Mouse (Mus musculus): ENCODE measurements around the gene Tmem252. TPM values are rescaled to one million over a fixed set of nuclear protein-coding genes. Genes with fewer than 3 reads are reported as not detected.

The Tmem252 gene
- polyA plus RNA-seq, 1 experiment from 2014 or later = 0.97 TPM

- Histone ChIP-seq H3K36me3 (ENCODE audit: control insufficient read depth, insufficient read depth, low read length) (no peaks in the 10 kb centered on the region), H3K9me3 (replicated peaks; ENCODE audit: control insufficient read depth, low read length) (no peaks in the 10 kb centered on the region), H3K27ac (ENCODE audit: low read depth, low read length) (no peak overlapping the region), H3K9ac (ENCODE audit: low read length) (no peak overlapping the region), H3K27me3 (replicated peaks; ENCODE audit: control insufficient read depth, insufficient read depth, low read length) (no peaks in the 10 kb centered on the region), H3K4me1 (ENCODE audit: control insufficient read depth, insufficient read depth, low read length) (no peaks in the 10 kb centered on the region), H3K4me2 (ENCODE audit: low read length) (no peak overlapping the region), H3K4me3 (ENCODE audit: low read depth, low read length) (no peak overlapping the region)
- no peak for ATAC-seq
- peak; percentile 79 for DNase-seq (ENCODE audit: low spot score)
- 68% methylated on average over 1 of the region's 1 CpGs for WGBS
Observed at GRCm38 (mm10) chr19:24705395-24705794, 31.6 kb downstream of the Tmem252 start.

GRCm38 (mm10) chr19:24707071-24707906 is 33.5 kb downstream of the Tmem252 start:
- no peak overlapping the region for H3K27ac ChIP-seq (ENCODE audit: low read depth, low read length)
- H3K4me1 ChIP-seq (ENCODE audit: control insufficient read depth, insufficient read depth, low read length) = no peaks in the 10 kb centered on the region
- no peak for DNase-seq (ENCODE audit: low spot score)
- no peak overlapping the region for H3K9ac ChIP-seq (ENCODE audit: low read length)
- H3K9me3 ChIP-seq (replicated peaks; ENCODE audit: control insufficient read depth, low read length) = no peaks in the 10 kb centered on the region
- ATAC-seq = no peak
- no peak overlapping the region for H3K4me2 ChIP-seq (ENCODE audit: low read length)
- H3K27me3 ChIP-seq (replicated peaks; ENCODE audit: control insufficient read depth, insufficient read depth, low read length) = no peaks in the 10 kb centered on the region
- no peaks in the 10 kb centered on the region for H3K36me3 ChIP-seq (ENCODE audit: control insufficient read depth, insufficient read depth, low read length)
- WGBS = 81% methylated on average over 7 of the region's 7 CpGs
- no peak overlapping the region for H3K4me3 ChIP-seq (ENCODE audit: low read depth, low read length)

DNA sequence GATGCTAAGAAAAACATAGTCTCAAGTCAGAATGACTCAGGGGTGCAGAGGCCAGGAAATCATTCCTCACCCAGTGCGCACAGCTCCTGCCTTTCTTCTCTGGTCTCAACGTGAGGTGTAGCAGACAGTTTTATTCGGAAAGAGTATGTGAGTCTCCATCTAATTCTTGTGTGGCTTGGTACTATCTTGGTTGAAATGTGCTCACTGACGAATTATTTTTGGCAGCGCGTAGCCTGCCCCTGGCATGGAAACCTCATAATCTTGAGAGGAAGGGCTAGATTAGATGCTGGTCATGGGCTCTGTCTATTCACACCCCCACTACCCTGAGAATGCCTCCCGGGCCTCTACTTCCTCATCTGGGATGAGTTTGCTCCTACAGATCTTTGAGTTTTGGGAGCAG is 34.2 kb downstream of the Tmem252 start:
- no peak overlapping the region for H3K4me2 ChIP-seq (ENCODE audit: low read length)
- H3K9ac ChIP-seq (ENCODE audit: low read length) = no peak overlapping the region
- H3K27me3 ChIP-seq (replicated peaks; ENCODE audit: control insufficient read depth, insufficient read depth, low read length) = no peaks in the 10 kb centered on the region
- DNase-seq (ENCODE audit: low spot score) (no peak), ATAC-seq (no peak)
- H3K4me3 ChIP-seq (ENCODE audit: low read depth, low read length) = no peak overlapping the region
- H3K27ac ChIP-seq (ENCODE audit: low read depth, low read length) = no peak overlapping the region
- no peaks in the 10 kb centered on the region for H3K36me3 ChIP-seq (ENCODE audit: control insufficient read depth, insufficient read depth, low read length)
- no peaks in the 10 kb centered on the region for H3K4me1 ChIP-seq (ENCODE audit: control insufficient read depth, insufficient read depth, low read length)
- WGBS = 91% methylated on average over 7 of the region's 7 CpGs
- H3K9me3 ChIP-seq (replicated peaks; ENCODE audit: control insufficient read depth, low read length) = no peaks in the 10 kb centered on the region

GRCm38 (mm10) chr19:24716303-24717097 is 42.7 kb downstream of the Tmem252 start:
- ATAC-seq (no peak), DNase-seq (ENCODE audit: low spot score) (peak; percentile 32)
- H3K27me3 ChIP-seq (replicated peaks; ENCODE audit: control insufficient read depth, insufficient read depth, low read length) = no peaks in the 10 kb centered on the region
- no peaks in the 10 kb centered on the region for H3K9me3 ChIP-seq (replicated peaks; ENCODE audit: control insufficient read depth, low read length)
- WGBS = 81% methylated on average over 7 of the region's 7 CpGs
- no peaks in the 10 kb centered on the region for H3K4me1 ChIP-seq (ENCODE audit: control insufficient read depth, insufficient read depth, low read length)
- no peak overlapping the region for H3K4me2 ChIP-seq (ENCODE audit: low read length)
- H3K36me3 ChIP-seq (ENCODE audit: control insufficient read depth, insufficient read depth, low read length) = no peaks in the 10 kb centered on the region
- no peak overlapping the region for H3K4me3 ChIP-seq (ENCODE audit: low read depth, low read length)
- no peak overlapping the region for H3K27ac ChIP-seq (ENCODE audit: low read depth, low read length)
- H3K9ac ChIP-seq (ENCODE audit: low read length) = no peak overlapping the region

DNA sequence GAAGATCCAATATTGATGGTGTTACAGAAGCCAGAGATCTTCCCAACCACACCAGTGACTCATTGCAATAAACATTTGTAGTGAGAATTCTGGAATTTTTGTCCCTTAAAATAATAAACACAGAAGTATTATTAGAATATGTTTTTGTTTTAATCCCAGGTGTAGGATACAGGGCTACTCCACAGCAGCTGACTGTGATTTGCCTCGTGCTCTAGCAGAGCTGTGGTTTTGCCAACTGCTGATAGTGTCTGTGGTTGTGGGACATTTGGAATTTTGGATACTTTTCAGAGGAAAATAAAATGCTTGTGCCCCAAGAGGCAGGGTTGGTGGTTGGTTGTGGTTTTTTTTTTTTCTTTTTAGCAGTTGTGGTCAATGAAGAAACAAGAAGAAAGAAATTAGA is 44.2 kb downstream of the Tmem252 start:
- DNase-seq (ENCODE audit: low spot score) (no peak), ATAC-seq (no peak)
- H3K27me3 ChIP-seq (replicated peaks; ENCODE audit: control insufficient read depth, insufficient read depth, low read length) = no peaks in the 10 kb centered on the region
- H3K9ac ChIP-seq (ENCODE audit: low read length) = no peak overlapping the region
- H3K4me1 ChIP-seq (ENCODE audit: control insufficient read depth, insufficient read depth, low read length) = no peaks in the 10 kb centered on the region
- H3K4me2 ChIP-seq (ENCODE audit: low read length) = no peak overlapping the region
- H3K27ac ChIP-seq (ENCODE audit: low read depth, low read length) = no peak overlapping the region
- H3K9me3 ChIP-seq (replicated peaks; ENCODE audit: control insufficient read depth, low read length) = no peaks in the 10 kb centered on the region
- no peak overlapping the region for H3K4me3 ChIP-seq (ENCODE audit: low read depth, low read length)
- H3K36me3 ChIP-seq (ENCODE audit: control insufficient read depth, insufficient read depth, low read length) = no peaks in the 10 kb centered on the region
- 88% methylated on average over 1 of the region's 1 CpGs for whole genome bisulfite sequencing

DNA sequence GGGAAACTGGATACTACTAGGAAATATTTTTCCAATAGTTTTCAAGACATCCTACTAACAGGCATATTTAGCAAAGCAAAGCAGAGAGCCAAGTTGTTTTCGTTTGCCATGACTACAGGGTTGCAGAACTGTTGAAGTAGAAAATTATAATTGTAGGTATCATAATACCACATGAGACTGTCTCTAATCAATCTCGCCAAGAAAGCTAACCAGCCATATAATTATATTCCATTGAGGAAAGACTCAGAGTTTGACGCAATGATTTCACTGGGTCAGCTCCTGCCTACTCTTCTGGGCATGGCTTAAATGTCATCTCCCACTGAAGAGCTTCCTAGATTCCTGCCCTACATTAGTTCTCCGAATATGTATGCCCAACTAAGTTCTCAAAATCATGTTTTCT is 45.7 kb downstream of the Tmem252 start:
- Histone ChIP-seq H3K27me3 (replicated peaks; ENCODE audit: control insufficient read depth, insufficient read depth, low read length) (no peaks in the 10 kb centered on the region), H3K27ac (ENCODE audit: low read depth, low read length) (no peak overlapping the region), H3K9me3 (replicated peaks; ENCODE audit: control insufficient read depth, low read length) (no peaks in the 10 kb centered on the region), H3K4me3 (ENCODE audit: low read depth, low read length) (no peak overlapping the region), H3K4me1 (ENCODE audit: control insufficient read depth, insufficient read depth, low read length) (no peaks in the 10 kb centered on the region), H3K4me2 (ENCODE audit: low read length) (no peak overlapping the region), H3K36me3 (ENCODE audit: control insufficient read depth, insufficient read depth, low read length) (no peaks in the 10 kb centered on the region), H3K9ac (ENCODE audit: low read length) (no peak overlapping the region)
- no peak for ATAC-seq
- DNase-seq (ENCODE audit: low spot score) = no peak
- 59% methylated on average over 4 of the region's 4 CpGs for WGBS

GRCm38 (mm10) chr19:24720448-24720847 is 46.6 kb downstream of the Tmem252 start:
- Histone ChIP-seq H3K4me3 (ENCODE audit: low read depth, low read length) (no peak overlapping the region), H3K4me1 (ENCODE audit: control insufficient read depth, insufficient read depth, low read length) (no peaks in the 10 kb centered on the region), H3K9me3 (replicated peaks; ENCODE audit: control insufficient read depth, low read length) (no peaks in the 10 kb centered on the region), H3K27ac (ENCODE audit: low read depth, low read length) (no peak overlapping the region), H3K27me3 (replicated peaks; ENCODE audit: control insufficient read depth, insufficient read depth, low read length) (no peaks in the 10 kb centered on the region), H3K9ac (ENCODE audit: low read length) (no peak overlapping the region), H3K4me2 (ENCODE audit: low read length) (no peak overlapping the region), H3K36me3 (ENCODE audit: control insufficient read depth, insufficient read depth, low read length) (no peaks in the 10 kb centered on the region)
- DNase-seq (ENCODE audit: low spot score) = no peak
- no peak for ATAC-seq

DNA sequence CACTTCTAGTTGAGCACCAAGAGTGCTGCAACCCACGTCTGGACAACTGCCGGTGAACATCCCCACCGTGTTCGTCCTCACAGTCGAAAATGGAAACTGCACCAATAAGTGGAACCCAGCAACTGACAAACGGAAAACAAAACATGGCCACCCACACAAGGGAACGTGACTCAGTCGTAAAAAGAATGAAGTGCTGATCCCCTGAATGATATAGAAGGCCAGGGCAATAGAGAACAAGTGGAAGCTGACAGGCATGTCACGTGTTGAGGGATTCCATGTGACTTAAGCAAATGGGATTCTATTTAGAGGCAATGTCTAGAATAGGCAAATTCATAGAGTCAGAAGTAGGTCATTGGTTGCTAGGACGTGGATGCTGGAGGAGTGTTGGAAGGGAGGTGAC is 50.6 kb downstream of the Tmem252 start:
- Histone ChIP-seq H3K4me3 (ENCODE audit: low read depth, low read length) (no peak overlapping the region), H3K27ac (ENCODE audit: low read depth, low read length) (no peak overlapping the region), H3K4me2 (ENCODE audit: low read length) (no peak overlapping the region), H3K36me3 (ENCODE audit: control insufficient read depth, insufficient read depth, low read length) (no peaks in the 10 kb centered on the region), H3K27me3 (replicated peaks; ENCODE audit: control insufficient read depth, insufficient read depth, low read length) (no peaks in the 10 kb centered on the region), H3K9me3 (replicated peaks; ENCODE audit: control insufficient read depth, low read length) (no peaks in the 10 kb centered on the region), H3K4me1 (ENCODE audit: control insufficient read depth, insufficient read depth, low read length) (no peaks in the 10 kb centered on the region), H3K9ac (ENCODE audit: low read length) (no peak overlapping the region)
- WGBS = 87% methylated on average over 10 of the region's 10 CpGs
- DNase-seq (ENCODE audit: low spot score) (no peak), ATAC-seq (no peak)

DNA sequence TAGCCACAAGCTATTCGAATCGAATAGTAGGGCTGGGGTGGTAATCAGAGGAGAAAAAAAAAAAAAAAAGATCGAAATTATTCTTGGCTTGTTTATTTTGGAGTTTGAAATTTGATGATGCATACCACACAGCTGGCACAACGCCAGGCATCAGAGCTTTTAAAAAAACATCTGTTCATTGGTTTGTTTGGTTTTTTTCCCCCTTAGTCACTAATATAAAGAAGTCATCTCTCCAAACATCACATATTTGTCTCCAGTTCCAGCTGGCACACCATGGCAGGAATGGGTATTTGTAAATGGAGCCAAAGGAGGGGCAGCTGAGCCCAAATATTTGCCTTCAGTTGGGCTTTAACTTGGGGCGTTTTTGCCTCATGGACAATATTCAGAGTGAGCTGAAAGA is 56.9 kb downstream of the Tmem252 start:
- no peaks in the 10 kb centered on the region for H3K9me3 ChIP-seq (replicated peaks; ENCODE audit: control insufficient read depth, low read length)
- no peak overlapping the region for H3K27ac ChIP-seq (ENCODE audit: low read depth, low read length)
- no peaks in the 10 kb centered on the region for H3K4me1 ChIP-seq (ENCODE audit: control insufficient read depth, insufficient read depth, low read length)
- H3K9ac ChIP-seq (ENCODE audit: low read length) = no peak overlapping the region
- ATAC-seq = no peak
- peak; percentile 56 for DNase-seq (ENCODE audit: low spot score)
- no peak overlapping the region for H3K4me3 ChIP-seq (ENCODE audit: low read depth, low read length)
- H3K36me3 ChIP-seq (ENCODE audit: control insufficient read depth, insufficient read depth, low read length) = no peaks in the 10 kb centered on the region
- H3K27me3 ChIP-seq (replicated peaks; ENCODE audit: control insufficient read depth, insufficient read depth, low read length) = no peaks in the 10 kb centered on the region
- no peak overlapping the region for H3K4me2 ChIP-seq (ENCODE audit: low read length)
- 70% methylated on average over 5 of the region's 5 CpGs for WGBS
